Mouse (Mus musculus) CH12F3 (cell line): Measurements from ENCODE around the gene Aqp3.

ENCODE experiments used
- in situ Hi-C: fragments of 300-500 bp; cut with MboI; formaldehyde crosslinking; loops from 2 replicates; pipeline ENCODE4 v1.14.3; 2020; ENCODE audit warnings: low sequenced_read_pairs

Aqp3 gene

DNA sequence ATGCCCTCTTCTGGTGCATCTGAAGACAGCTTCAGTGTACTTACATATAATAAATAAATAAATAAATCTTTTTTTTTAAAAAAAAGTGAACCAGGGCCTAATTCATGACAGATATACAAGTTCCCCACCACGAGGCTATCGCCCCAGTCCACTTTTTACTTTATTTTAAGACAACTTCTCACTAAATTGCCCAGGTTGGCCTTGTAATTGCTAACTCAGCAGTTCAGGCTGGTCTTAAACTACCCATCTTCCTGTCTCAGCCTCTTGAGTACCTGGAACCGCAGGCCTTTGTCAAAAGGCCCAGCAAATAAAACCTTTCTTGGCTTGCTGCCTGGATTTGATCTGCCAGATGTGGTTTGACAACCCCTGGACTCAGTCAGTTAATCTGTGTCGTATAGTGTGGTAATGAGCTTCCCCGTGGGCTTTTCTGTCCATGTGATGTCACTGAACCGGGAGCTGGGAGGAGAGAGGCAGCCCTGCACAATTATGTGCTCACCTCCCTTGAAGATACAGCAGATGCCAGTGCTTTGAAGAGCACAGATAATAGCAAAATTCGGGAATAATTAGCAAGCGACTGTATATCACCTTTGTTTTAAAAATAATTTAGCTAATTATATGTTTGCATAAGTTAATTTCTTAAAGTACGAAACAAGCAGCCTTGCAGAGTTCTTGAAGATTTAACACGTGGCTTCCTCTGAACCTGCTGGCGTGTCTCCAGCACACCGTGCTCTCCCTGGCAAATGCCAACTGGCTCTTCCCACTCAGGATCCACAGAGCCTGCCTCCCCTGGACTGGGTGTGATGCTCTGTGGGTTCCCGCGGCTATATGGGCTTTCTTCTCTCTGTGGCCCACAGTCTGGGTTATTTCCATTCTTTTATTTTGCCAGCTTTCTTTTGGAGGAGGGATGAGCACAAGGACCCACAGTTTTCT lies 26.2 kb downstream of the Aqp3 start:
- in situ Hi-C loops: no loop called here

DNA sequence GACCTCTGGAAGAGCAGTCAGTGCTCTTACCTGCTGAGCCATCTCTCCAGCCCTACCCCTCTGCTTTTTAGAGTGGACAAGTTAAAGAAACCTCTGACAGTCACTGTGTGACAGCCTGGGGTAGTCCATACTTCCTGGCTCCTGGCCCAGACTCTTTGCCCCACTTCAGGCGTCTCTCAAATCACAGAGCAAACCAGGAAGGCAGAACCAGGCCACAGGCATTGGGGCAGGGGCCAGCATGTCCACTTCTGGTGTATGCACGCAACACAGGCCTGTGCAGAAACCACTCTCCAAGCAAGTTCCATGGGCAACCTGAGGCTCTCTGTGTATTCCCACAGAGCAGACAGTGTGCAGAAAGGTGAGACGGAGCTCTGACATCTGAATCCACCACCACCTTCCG lies 32.8 kb downstream of the Aqp3 start:
- in situ Hi-C loops: no loop called here

DNA sequence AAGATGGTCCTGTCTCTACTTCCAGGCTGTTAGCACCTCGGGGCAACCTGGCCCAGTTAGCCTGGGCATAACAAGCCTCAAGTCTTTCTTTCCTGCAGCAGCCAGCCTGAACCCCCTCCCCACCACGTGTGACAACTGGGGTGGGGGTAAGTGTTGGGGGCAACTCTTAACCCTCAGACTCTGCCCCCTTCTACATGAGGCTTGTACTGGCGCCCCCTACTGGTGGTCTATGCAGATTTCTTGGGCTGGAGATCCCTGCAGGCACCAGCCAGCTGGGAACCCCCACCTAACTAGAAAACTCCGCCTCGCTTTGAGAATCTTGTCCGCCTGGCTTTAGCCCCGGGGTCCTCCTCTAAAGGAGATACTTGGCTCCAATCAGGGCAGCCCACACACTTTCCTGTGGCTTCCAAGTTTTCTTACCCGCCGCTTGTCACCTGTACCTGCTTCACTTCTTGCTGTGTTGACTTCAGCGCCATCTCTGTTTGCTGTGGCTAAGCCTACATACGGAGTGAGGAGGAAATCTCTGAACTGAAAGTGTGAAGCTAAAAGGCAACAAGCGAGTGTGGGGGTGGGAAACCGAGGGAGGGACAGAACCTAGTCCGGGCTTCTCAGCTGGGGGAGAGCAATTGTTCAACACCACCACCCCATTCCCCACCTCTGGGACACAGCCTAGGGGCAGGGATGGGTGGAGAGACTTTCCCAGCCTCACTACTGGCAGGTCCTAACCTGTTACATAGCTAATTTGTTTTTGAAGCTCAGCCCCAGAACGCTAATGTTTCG lies 33.9 kb downstream of the Aqp3 start:
- in situ Hi-C loops: no loop called here

DNA sequence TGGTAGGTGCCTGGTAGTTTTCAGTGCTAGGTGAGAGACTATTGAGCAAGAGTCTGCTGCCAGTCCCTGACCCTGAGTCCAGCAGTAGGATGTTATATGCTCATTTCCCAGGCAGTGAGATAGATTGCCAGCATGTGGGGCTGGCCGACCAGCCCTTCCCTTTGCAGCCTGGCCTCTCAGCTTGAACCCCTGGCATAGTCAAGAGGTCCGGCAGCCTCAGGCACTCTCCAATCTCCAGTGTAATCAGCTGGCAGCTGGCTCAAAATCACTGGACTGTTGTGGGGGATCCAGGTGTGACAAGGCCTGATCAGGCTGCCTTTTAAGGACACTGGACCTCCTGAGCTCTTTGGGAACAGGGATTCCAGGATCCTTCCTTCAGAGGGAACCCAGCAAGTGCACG lies 34.6 kb downstream of the Aqp3 start:
- in situ Hi-C loops: no loop called here

DNA sequence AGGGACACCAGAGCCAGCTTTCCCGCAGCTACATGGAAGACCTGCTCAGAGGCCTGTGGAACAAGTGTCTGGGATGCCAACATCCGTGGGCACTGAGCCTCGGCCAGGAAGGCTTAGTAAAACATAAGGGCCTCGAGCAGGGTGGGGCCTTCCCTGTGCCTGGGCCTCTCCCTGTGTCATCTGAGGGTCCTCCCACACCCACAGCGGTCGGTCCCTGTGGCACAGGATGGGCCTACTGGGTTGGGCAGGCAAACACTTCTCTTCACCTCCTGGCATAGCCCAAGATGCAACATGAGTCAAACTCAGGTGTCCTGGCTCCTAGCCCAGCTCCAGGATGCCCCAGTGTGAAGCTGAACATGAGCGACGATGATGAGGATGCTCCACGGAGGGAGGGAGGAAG lies 40.6 kb downstream of the Aqp3 start:
- in situ Hi-C loops: no loop called here

DNA sequence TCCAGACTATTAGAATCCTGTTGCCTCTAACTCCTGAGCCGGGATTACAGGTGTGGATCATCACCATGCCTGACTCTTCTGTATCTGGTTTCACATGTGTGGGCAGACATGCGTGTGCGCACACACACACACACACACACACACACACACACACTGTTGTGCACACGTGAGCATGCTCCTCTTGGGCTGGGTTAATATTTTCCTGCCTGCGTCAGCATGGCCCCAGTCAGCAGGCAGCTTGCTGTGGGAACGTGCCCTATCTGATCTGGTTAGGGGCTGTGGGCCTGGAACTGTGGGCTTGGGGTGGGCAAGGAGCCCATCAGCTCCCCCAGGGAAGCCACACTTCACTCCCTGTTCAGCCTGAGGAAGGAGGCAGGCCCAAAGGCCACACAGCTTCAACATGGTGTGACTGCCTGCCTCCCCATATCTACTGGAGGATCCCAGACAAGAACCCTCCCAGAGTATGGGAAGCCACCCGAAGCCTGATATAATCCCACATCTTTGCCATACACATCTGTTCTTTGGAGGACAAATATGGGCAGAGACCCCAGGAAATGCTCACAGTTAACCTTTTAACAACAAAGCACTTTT lies 41.1 kb downstream of the Aqp3 start:
- in situ Hi-C loops: no loop called here

DNA sequence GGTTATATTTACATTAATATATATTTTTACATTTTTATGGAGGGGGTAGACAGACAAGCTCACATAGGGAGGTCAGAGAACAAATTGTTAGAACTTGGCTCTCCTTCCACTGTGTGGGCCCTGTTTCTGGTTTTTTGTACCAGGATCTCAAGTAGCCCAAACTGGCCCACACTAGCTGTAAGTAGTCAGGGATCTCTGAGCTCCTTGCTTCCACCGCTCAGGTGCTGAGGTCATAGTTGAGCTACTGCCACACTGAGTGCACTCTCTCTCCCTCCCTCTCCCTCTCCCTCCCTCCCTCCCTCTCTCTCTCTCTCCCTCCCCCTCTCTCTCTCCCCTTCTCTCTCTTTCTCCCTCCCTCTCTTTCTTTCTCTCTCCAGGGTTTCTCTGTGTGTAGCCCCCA lies 41.7 kb downstream of the Aqp3 start:
- in situ Hi-C loops: no loop called here

DNA sequence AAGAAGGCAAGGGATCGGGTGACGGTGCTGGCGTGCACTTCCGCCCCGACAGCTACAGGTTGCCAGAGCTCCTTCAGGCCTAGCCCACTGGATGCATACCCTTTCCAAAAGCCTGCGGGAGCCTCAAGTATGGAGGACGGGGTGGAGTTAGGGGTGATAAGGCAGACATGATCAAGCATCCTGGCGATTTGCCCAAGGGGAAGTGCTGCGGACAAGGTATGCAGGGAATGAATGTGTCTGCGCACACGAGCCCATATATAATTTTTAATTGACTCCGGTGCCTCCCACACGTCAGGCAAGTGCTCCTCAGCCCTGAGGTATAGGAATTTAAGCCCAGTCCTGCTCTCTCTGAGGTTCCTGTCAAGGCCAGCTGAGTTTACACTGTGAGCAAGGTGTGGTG lies 42.9 kb downstream of the Aqp3 start:
- in situ Hi-C loops: no loop called here

DNA sequence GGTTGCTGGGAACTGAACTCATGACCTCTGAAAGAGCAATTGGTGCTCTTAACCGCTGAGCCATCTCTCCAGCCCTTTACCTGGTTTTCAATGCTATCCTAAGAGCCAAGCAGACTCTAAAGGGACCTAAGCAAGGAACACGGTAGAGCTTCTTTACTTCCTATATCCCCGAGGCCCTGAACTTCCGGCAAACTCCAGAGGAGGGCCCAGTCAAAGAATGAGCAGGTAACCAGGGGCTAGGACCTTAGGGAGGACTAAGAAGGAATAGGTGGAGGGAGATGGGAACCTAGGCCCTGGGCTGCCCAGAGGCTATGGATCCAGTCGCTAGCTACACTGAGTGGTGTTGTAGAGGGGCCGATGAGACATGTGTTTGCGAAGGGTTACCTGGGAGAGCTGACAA lies 46.2 kb downstream of the Aqp3 start:
- in situ Hi-C loops: loop anchor here (5.0 kb wide), 1 partner anchor 66 kb away; no protein-coding TSS in a partner anchor

DNA sequence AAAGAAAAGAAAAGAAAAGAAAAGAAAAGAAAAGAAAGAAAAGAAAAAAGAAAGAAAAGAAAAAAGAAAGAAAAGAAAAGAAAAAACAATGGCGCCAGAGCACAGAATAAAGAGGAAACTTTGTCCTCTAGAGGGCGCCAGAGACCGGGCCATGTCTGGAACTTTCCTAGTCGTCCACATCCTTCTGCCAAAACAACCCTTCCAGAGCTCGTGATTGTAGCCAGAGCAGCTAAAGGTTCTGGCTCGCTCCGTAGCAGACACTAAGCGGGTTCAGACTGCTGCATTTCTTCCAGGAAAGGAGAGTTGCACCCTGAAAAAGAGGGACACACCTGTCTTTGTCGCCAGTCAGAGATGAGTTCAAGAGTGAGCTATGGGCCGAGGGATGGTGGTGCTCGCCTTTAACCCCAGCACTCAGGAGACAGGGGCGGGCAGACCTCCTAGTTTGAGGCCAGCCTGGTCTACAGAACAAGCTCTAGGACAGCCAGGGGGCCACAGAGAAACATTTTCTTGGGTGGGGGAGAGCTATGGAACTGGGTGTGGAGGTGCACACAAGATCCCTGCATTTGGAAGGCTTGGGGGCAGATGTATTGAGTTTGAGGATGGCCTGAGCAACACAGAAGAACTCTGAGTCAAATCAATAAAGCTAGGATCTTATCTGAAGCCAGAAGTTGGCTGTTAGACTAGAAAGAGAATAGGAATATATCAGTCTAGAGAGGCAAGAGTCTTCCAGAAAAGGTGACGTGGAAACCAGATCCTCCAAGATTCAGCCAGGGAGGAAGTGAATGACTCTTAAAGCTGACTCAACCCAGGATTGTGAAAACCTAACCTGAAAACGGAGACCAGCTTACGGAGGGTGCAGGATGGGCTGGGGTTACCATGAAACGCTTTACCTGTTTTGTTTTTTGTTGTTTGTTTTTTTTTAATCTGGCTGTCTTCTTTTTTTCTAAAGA lies 47.0 kb downstream of the Aqp3 start:
- in situ Hi-C loops: loop anchor here (5.0 kb wide), 1 partner anchor 66 kb away; no protein-coding TSS in a partner anchor

DNA sequence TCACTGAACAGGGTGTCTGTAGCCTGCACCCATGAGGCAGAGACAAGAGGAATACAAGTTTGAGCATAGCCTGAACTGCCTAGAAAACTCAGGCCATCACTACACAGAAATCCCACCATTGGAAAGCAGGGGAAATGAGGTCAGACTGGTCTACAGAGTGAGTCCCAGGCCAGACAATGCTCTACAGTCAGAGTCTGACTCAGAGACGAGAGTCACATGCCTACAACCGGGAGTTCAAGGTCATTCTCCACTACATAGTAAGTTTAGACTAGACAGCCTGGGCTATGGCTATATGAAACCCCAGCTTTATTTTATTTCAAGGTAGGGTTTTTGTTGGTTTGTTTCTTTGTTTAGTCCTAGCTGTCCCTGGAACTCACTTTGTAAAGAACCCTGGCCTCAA lies 49.1 kb downstream of the Aqp3 start:
- in situ Hi-C loops: no loop called here

DNA sequence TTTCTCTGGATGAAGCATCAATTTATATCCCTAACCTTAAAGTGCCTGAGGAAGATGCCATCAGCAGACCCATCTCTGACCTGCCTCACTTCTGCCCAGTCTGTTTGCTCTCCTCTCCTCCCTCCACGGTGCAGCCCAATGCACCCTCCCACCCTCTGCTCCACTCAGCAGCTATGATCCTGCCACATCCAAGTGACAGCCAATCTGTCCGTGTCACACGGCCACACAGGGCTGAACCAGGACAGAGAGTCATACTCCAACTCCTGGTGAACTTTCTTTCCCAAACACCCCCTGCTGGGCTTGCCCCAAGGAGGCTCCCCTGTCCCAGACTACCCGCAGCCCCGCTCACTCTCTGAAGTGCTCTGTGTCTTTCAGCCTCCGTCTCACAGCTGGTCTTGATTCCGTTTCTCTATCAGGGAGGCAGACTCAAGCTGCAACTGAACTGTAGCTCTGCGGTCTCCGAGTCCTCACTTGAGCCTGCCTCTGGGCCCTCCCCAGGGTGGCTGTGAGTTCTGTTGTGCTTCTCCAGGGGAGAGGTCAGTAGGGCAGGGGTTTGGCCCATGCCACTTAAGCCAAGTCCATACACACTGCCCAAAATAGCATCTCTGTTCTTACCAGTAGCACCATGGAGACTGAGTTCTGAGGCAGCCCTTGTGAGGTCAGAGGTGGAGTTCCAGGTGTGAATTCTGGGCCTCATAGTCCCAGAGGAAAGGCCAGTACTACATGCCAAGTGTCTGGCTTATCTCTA lies 50.3 kb downstream of the Aqp3 start, which contains the start of gene Aqp7:
Aqp7 (minus strand) TSS at position 616 of the 748 bp plus-strand sequence.
- in situ Hi-C loops: no loop called here

DNA sequence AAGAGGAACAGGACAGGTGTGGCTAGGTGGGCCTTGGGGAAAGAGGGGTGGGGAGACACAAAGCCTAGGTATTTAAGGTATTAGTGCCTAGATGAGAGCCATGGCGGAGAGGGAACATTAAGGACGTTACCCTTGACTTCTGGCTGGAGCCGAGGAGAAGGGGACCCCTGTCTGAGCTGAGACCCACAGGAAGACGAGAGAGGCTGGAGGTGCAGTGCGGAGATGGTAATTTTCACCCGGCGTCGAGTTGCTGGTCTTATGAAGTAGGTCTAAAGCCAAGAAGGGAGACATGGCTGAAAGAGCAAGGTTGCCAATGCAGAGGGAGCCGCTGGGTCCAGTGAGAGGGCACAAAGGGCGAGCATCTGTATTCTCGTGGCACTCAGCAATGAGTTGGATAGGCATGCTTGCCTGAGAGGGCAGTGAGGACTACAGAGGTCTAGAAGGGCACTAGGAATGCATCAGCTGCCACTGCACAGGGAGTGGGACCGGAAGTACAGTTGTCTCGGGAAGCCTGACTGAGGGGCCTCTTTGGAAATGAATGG lies 51.7 kb downstream of the Aqp3 start:
- in situ Hi-C loops: no loop called here

DNA sequence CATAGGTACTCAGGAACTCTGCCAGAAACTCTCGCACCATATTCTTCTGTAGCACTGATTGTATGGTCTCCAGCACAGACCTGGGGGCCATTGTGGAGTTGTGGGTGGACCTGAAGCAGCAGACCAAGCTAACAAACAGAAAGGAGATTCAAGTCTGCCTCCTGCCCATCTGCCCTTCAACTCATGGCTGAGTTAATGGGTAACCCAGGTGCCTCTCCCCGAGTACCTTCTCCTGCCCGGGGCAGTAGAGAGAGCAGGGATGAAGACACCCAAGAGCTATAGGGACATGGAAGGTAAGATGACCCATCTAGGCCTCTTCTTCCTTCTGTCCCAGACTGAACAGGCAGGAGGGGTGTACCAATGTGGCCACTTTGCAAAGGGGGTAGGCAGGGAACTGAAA lies 52.7 kb downstream of the Aqp3 start:
- in situ Hi-C loops: no loop called here

DNA sequence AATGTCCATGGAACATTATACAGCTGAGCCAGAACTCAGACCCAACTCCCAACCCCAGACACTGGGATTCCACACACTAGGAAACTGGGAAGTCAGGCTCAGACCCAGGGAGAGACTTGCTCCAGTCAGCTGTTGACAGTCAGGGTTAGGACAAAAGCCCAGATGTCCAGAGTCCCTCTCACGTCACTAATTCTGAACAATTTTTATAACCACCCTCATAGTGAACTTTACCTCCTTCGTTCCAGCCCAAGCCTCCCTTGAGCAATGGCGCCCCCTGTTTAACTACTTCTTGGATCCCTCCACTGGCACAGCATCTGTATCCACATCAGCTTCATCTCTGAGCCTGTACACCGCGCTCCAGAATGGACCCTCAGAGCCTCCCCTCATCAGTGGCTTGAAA lies 54.0 kb downstream of the Aqp3 start:
- in situ Hi-C loops: no loop called here

DNA sequence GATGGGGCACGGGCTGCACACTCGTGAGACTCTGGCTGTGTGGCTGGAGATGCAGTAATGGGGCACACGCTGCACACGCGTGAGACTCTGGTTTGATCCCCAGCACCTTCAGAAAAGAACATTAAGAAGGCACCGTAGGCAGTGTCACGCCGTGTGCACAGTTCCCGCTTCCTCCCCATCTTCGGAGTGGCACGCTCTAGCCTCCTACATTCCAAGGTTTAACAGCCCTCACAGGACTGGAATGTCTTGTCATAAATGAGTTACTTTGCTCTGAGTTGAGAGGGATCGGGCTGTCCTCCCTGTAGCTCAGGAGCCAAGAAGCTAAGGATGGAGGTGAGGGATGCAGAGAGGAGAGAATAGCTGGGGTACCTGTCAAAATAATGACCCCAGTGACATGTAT lies 55.1 kb downstream of the Aqp3 start:
- in situ Hi-C loops: no loop called here
